Mouse (Mus musculus): ENCODE measurements around the gene Ctrl. TPM values are rescaled to one million over a fixed set of nuclear protein-coding genes. Genes with fewer than 3 reads are reported as not detected.

Ctrl gene
- polyA plus RNA-seq, 1 experiment from 2014 or later = 3.3 TPM

- H3K9me3 ChIP-seq (ENCODE audit: control insufficient read depth, low read length) = no peaks in the 10 kb centered on the region
- peak overlapping the region; percentile 55 for H3K4me3 ChIP-seq (ENCODE audit: low read length)
- peaks cover 28% of the 10 kb centered on the region for H3K27me3 ChIP-seq (replicated peaks; ENCODE audit: control insufficient read depth, insufficient read depth, low read length)
- peak overlapping the region; percentile 65 for H3K9ac ChIP-seq (ENCODE audit: low read depth, low read length)
- no peaks in the 10 kb centered on the region for H3K36me3 ChIP-seq (ENCODE audit: control insufficient read depth, insufficient read depth, low read length)
- peak; percentile 63 for ATAC-seq
- WGBS = 3% methylated on average over 32 of the region's 40 CpGs
- H3K4me1 ChIP-seq (ENCODE audit: control insufficient read depth, insufficient read depth, low read depth, low read length) = peaks cover 9% of the 10 kb centered on the region
- peak overlapping the region; percentile 63 for H3K4me2 ChIP-seq (ENCODE audit: low read length)
- peak overlapping the region; percentile 70; the same call in 1 of the 2 replicates for H3K27ac ChIP-seq (ENCODE audit: low read depth, low read length)
These were observed 31.7 kb upstream of the Ctrl start for GRCm38 (mm10) chr8:105965266-105965904.

GRCm38 (mm10) chr8:105964506-105965265, 31.0 kb upstream of the Ctrl start:
- peaks cover 28% of the 10 kb centered on the region for H3K27me3 ChIP-seq (replicated peaks; ENCODE audit: control insufficient read depth, insufficient read depth, low read length)
- H3K4me3 ChIP-seq (ENCODE audit: low read length) = peak overlapping the region; percentile 55
- ATAC-seq = no peak
- WGBS = 75% methylated on average over 12 of the region's 12 CpGs
- H3K4me1 ChIP-seq (ENCODE audit: control insufficient read depth, insufficient read depth, low read depth, low read length) = peaks cover 9% of the 10 kb centered on the region
- no peaks in the 10 kb centered on the region for H3K36me3 ChIP-seq (ENCODE audit: control insufficient read depth, insufficient read depth, low read length)
- H3K9me3 ChIP-seq (ENCODE audit: control insufficient read depth, low read length) = no peaks in the 10 kb centered on the region
- peak overlapping the region; percentile 65 for H3K9ac ChIP-seq (ENCODE audit: low read depth, low read length)
- no peak overlapping the region for H3K27ac ChIP-seq (ENCODE audit: low read depth, low read length)
- peak overlapping the region; percentile 63 for H3K4me2 ChIP-seq (ENCODE audit: low read length)

GRCm38 (mm10) chr8:105961536-105961935, 27.9 kb upstream of the Ctrl start:
- 84% methylated on average over 10 of the region's 10 CpGs for WGBS

GRCm38 (mm10) chr8:105961101-105961500, 27.4 kb upstream of the Ctrl start:
- ATAC-seq = no peak
- WGBS = 78% methylated on average over 14 of the region's 14 CpGs

More at GRCm38 (mm10) chr8:105961536-105961935, 27.9 kb upstream of the Ctrl start:
- Histone ChIP-seq H3K27me3 (replicated peaks; ENCODE audit: control insufficient read depth, insufficient read depth, low read length) (peaks cover 17% of the 10 kb centered on the region), H3K4me2 (ENCODE audit: low read length) (no peak overlapping the region), H3K9me3 (ENCODE audit: control insufficient read depth, low read length) (no peaks in the 10 kb centered on the region), H3K27ac (ENCODE audit: low read depth, low read length) (no peak overlapping the region), H3K4me3 (ENCODE audit: low read length) (no peak overlapping the region), H3K36me3 (ENCODE audit: control insufficient read depth, insufficient read depth, low read length) (no peaks in the 10 kb centered on the region), H3K4me1 (ENCODE audit: control insufficient read depth, insufficient read depth, low read depth, low read length) (peaks cover 6% of the 10 kb centered on the region), H3K9ac (ENCODE audit: low read depth, low read length) (no peak overlapping the region)
- no peak for ATAC-seq

GRCm38 (mm10) chr8:105959350-105959749, 25.7 kb upstream of the Ctrl start:
- Histone ChIP-seq H3K4me1 (ENCODE audit: control insufficient read depth, insufficient read depth, low read depth, low read length) (no peaks in the 10 kb centered on the region; the same call in 1 of the 2 replicates), H3K9me3 (ENCODE audit: control insufficient read depth, low read length) (no peaks in the 10 kb centered on the region), H3K27ac (ENCODE audit: low read depth, low read length) (no peak overlapping the region), H3K27me3 (replicated peaks; ENCODE audit: control insufficient read depth, insufficient read depth, low read length) (peaks cover under 1% of the 10 kb centered on the region), H3K9ac (ENCODE audit: low read depth, low read length) (no peak overlapping the region), H3K4me2 (ENCODE audit: low read length) (no peak overlapping the region), H3K4me3 (ENCODE audit: low read length) (no peak overlapping the region), H3K36me3 (ENCODE audit: control insufficient read depth, insufficient read depth, low read length) (no peaks in the 10 kb centered on the region)
- ATAC-seq = peak; percentile 42; the same call in 1 of the 2 replicates
- 78% methylated on average over 7 of the region's 7 CpGs for WGBS

More at GRCm38 (mm10) chr8:105961101-105961500, 27.4 kb upstream of the Ctrl start:
- Histone ChIP-seq H3K27me3 (replicated peaks; ENCODE audit: control insufficient read depth, insufficient read depth, low read length) (peaks cover 17% of the 10 kb centered on the region), H3K9me3 (ENCODE audit: control insufficient read depth, low read length) (no peaks in the 10 kb centered on the region), H3K4me2 (ENCODE audit: low read length) (no peak overlapping the region), H3K9ac (ENCODE audit: low read depth, low read length) (no peak overlapping the region), H3K36me3 (ENCODE audit: control insufficient read depth, insufficient read depth, low read length) (no peaks in the 10 kb centered on the region), H3K4me3 (ENCODE audit: low read length) (no peak overlapping the region), H3K4me1 (ENCODE audit: control insufficient read depth, insufficient read depth, low read depth, low read length) (peaks cover 6% of the 10 kb centered on the region), H3K27ac (ENCODE audit: low read depth, low read length) (no peak overlapping the region)

GRCm38 (mm10) chr8:105957813-105958212, 24.2 kb upstream of the Ctrl start:
- H3K9ac ChIP-seq (ENCODE audit: low read depth, low read length) = no peak overlapping the region
- H3K36me3 ChIP-seq (ENCODE audit: control insufficient read depth, insufficient read depth, low read length) = no peaks in the 10 kb centered on the region
- H3K4me3 ChIP-seq (ENCODE audit: low read length) = no peak overlapping the region
- WGBS = 79% methylated on average over 3 of the region's 4 CpGs
- no peak overlapping the region for H3K4me2 ChIP-seq (ENCODE audit: low read length)
- ATAC-seq = no peak
- no peaks in the 10 kb centered on the region for H3K9me3 ChIP-seq (ENCODE audit: control insufficient read depth, low read length)
- no peak overlapping the region for H3K27ac ChIP-seq (ENCODE audit: low read depth, low read length)
- H3K4me1 ChIP-seq (ENCODE audit: control insufficient read depth, insufficient read depth, low read depth, low read length) = no peaks in the 10 kb centered on the region; the same call in 1 of the 2 replicates
- H3K27me3 ChIP-seq (replicated peaks; ENCODE audit: control insufficient read depth, insufficient read depth, low read length) = no peaks in the 10 kb centered on the region

- H3K27me3 ChIP-seq (replicated peaks; ENCODE audit: control insufficient read depth, insufficient read depth, low read length) = no peaks in the 10 kb centered on the region
- no peaks in the 10 kb centered on the region for H3K9me3 ChIP-seq (ENCODE audit: control insufficient read depth, low read length)
- no peak overlapping the region for H3K4me2 ChIP-seq (ENCODE audit: low read length)
- H3K9ac ChIP-seq (ENCODE audit: low read depth, low read length) = no peak overlapping the region
- H3K36me3 ChIP-seq (ENCODE audit: control insufficient read depth, insufficient read depth, low read length) = no peaks in the 10 kb centered on the region
- no peaks in the 10 kb centered on the region; the same call in 1 of the 2 replicates for H3K4me1 ChIP-seq (ENCODE audit: control insufficient read depth, insufficient read depth, low read depth, low read length)
- ATAC-seq = no peak
- H3K4me3 ChIP-seq (ENCODE audit: low read length) = no peak overlapping the region
- H3K27ac ChIP-seq (ENCODE audit: low read depth, low read length) = no peak overlapping the region
- 93% methylated on average over 4 of the region's 4 CpGs for WGBS
These were observed 22.9 kb upstream of the Ctrl start for GRCm38 (mm10) chr8:105956556-105956955.

GRCm38 (mm10) chr8:105951057-105951659, 17.5 kb upstream of the Ctrl start:
- no peak overlapping the region for H3K4me3 ChIP-seq (ENCODE audit: low read length)
- no peak overlapping the region for H3K9ac ChIP-seq (ENCODE audit: low read depth, low read length)
- H3K4me2 ChIP-seq (ENCODE audit: low read length) = peak overlapping the region; percentile 10; the same call in 1 of the 2 replicates
- H3K4me1 ChIP-seq (ENCODE audit: control insufficient read depth, insufficient read depth, low read depth, low read length) = peaks cover 7% of the 10 kb centered on the region; the same call in 1 of the 2 replicates
- peak; percentile 95 for ATAC-seq
- peak overlapping the region; percentile 77 for H3K27ac ChIP-seq (ENCODE audit: low read depth, low read length)
- no peaks in the 10 kb centered on the region for H3K36me3 ChIP-seq (ENCODE audit: control insufficient read depth, insufficient read depth, low read length)
- H3K27me3 ChIP-seq (replicated peaks; ENCODE audit: control insufficient read depth, insufficient read depth, low read length) = no peaks in the 10 kb centered on the region
- 37% methylated on average over 7 of the region's 7 CpGs for WGBS
- no peaks in the 10 kb centered on the region for H3K9me3 ChIP-seq (ENCODE audit: control insufficient read depth, low read length)

GRCm38 (mm10) chr8:105949350-105949749, 15.7 kb upstream of the Ctrl start:
- Histone ChIP-seq H3K9me3 (ENCODE audit: control insufficient read depth, low read length) (no peaks in the 10 kb centered on the region), H3K36me3 (ENCODE audit: control insufficient read depth, insufficient read depth, low read length) (no peaks in the 10 kb centered on the region), H3K4me2 (ENCODE audit: low read length) (no peak overlapping the region), H3K4me1 (ENCODE audit: control insufficient read depth, insufficient read depth, low read depth, low read length) (peaks cover 7% of the 10 kb centered on the region; the same call in 1 of the 2 replicates), H3K9ac (ENCODE audit: low read depth, low read length) (no peak overlapping the region), H3K4me3 (ENCODE audit: low read length) (no peak overlapping the region), H3K27ac (ENCODE audit: low read depth, low read length) (peak overlapping the region; percentile 31), H3K27me3 (replicated peaks; ENCODE audit: control insufficient read depth, insufficient read depth, low read length) (no peaks in the 10 kb centered on the region)
- ATAC-seq = peak; percentile 46
- WGBS = 48% methylated on average over 10 of the region's 10 CpGs
